Mouse (Mus musculus) hematopoietic stem cell, adult 5-6 weeks (primary cell): ENCODE measurements around the gene Tmem221. TPM values are rescaled to one million over a fixed set of nuclear protein-coding genes. Genes with fewer than 3 reads are reported as not detected.
"Not testable (repeated sequence)": the region's sequence is repeated elsewhere in the genome, so short reads cannot be mapped to it uniquely, and the experiment has no call there.

Experiments used
- ATAC-seq, 2 experiments: fragments of 125-278 bp in 1 of 2; replicated peaks in 1 of 2; 2 replicates each; pipeline ENCODE4 v1.8.0; 2016 to 2017; ENCODE audit warnings: inconsistent platforms in 2 of 2, mild to moderate bottlenecking in 2 of 2, moderate number of reproducible peaks in 2 of 2, low read depth in 1 of 2, moderate TSS enrichment in 1 of 2; ENCODE audit not compliant: low FRiP score in 2 of 2, poor library complexity in 2 of 2, severe bottlenecking in 2 of 2, insufficient read depth in 1 of 2, low TSS enrichment in 1 of 2
- total RNA-seq: library from RNA; stranded (forward); fragments of 172-1452, 232-1000 nt; gene quantifications from 2 replicates; pipeline ENCODE4 v1.2.3, GENCODE M21; 2017

Gene Tmem221
- total RNA-seq, 1 experiment from 2014 or later, result not detected

- peak; percentile 63 to 75 for ATAC-seq
Observed at GRCm38 (mm10) chr8:71562751-71563150, 4.1 kb upstream of the Tmem221 start.

- peak; percentile 56 to 60 for ATAC-seq
Observed at GRCm38 (mm10) chr8:71561401-71561800, 2.7 kb upstream of the Tmem221 start.

- no peak for ATAC-seq
Observed at GRCm38 (mm10) chr8:71560765-71561164, 2.1 kb upstream of the Tmem221 start.

GRCm38 (mm10) chr8:71560071-71560470 lies 1.4 kb upstream of the Tmem221 start:
- ATAC-seq, result no peak

GRCm38 (mm10) chr8:71558958-71559690 lies 453 bp upstream of the Tmem221 start:
- peak; percentile 56 to 63 for ATAC-seq

- ATAC-seq, result no peak
Observed at GRCm38 (mm10) chr8:71554644-71555043, 4.0 kb downstream of the Tmem221 start.

- ATAC-seq, result no peak
Observed at GRCm38 (mm10) chr8:71554001-71554400, 4.7 kb downstream of the Tmem221 start.

- no peak for ATAC-seq
Observed at GRCm38 (mm10) chr8:71552770-71553169, 5.9 kb downstream of the Tmem221 start.

GRCm38 (mm10) chr8:71550754-71551153 lies 7.9 kb downstream of the Tmem221 start:
- no peak for ATAC-seq

GRCm38 (mm10) chr8:71547590-71547989 lies 11.1 kb downstream of the Tmem221 start:
- no peak for ATAC-seq

GRCm38 (mm10) chr8:71545053-71545452 lies 13.6 kb downstream of the Tmem221 start:
- ATAC-seq, result no peak

- ATAC-seq, result no peak
Observed at GRCm38 (mm10) chr8:71543755-71544154, 14.9 kb downstream of the Tmem221 start.

- peak; percentile 98 to 99 for ATAC-seq
Observed at GRCm38 (mm10) chr8:71542632-71543343, 15.9 kb downstream of the Tmem221 start, which contains the start of gene Mvb12a. Gene Mvb12a, plus strand, starts transcription at chr8:71542922.

- peak; percentile 93 to 98 for ATAC-seq
Observed at GRCm38 (mm10) chr8:71537028-71537867, 21.4 kb downstream of the Tmem221 start, which contains the start of gene Bst2. Gene Bst2, minus strand, starts transcription at chr8:71537456.

GRCm38 (mm10) chr8:71535663-71536062 lies 23.0 kb downstream of the Tmem221 start:
- ATAC-seq, result 0 out of 4 replicates have a peak, but pooled peaks have one; percentile 18 to 19

GRCm38 (mm10) chr8:71534263-71534810 lies 24.3 kb downstream of the Tmem221 start:
- no peak for ATAC-seq

- not testable (repeated sequence) for ATAC-seq
Observed at GRCm38 (mm10) chr8:71530735-71531467, 27.8 kb downstream of the Tmem221 start.
